Mouse (Mus musculus): ENCODE measurements around the gene Kmo. TPM values are rescaled to one million over a fixed set of nuclear protein-coding genes. Genes with fewer than 3 reads are reported as not detected.
A peak's percentile ranks its signal among the peaks of the same experiment; 100 is the strongest.

Gene Kmo
- polyA plus RNA-seq, 1 experiment from 2014 or later, result not detected

- no peak for DNase-seq (ENCODE audit: low spot score)
- Histone ChIP-seq H3K9me3 (no peaks in the 10 kb centered on the region), H3K36me3 (replicated peaks) (peaks cover 8% of the 10 kb centered on the region), H3K4me1 (no peaks in the 10 kb centered on the region), H3K4me3 (no peak overlapping the region), H3K27ac (replicated peaks) (no peak overlapping the region), H3K27me3 (replicated peaks; ENCODE audit: low read depth, poor library complexity, severe bottlenecking) (no peaks in the 10 kb centered on the region)
- WGBS, result 90% methylated on average over 6 of the region's 6 CpGs
These were observed 57.3 kb downstream of the Kmo start for GRCm38 (mm10) chr1:175677459-175677858.

- Histone ChIP-seq H3K27me3 (replicated peaks; ENCODE audit: low read depth, poor library complexity, severe bottlenecking) (no peaks in the 10 kb centered on the region), H3K9me3 (no peaks in the 10 kb centered on the region), H3K4me1 (no peaks in the 10 kb centered on the region), H3K36me3 (replicated peaks) (peaks cover 20% of the 10 kb centered on the region), H3K27ac (replicated peaks) (no peak overlapping the region), H3K4me3 (no peak overlapping the region)
- no peak for DNase-seq (ENCODE audit: low spot score)
- WGBS, result 80% methylated on average over 6 of the region's 6 CpGs
These were observed 60.8 kb downstream of the Kmo start for GRCm38 (mm10) chr1:175680995-175681394.

DNA sequence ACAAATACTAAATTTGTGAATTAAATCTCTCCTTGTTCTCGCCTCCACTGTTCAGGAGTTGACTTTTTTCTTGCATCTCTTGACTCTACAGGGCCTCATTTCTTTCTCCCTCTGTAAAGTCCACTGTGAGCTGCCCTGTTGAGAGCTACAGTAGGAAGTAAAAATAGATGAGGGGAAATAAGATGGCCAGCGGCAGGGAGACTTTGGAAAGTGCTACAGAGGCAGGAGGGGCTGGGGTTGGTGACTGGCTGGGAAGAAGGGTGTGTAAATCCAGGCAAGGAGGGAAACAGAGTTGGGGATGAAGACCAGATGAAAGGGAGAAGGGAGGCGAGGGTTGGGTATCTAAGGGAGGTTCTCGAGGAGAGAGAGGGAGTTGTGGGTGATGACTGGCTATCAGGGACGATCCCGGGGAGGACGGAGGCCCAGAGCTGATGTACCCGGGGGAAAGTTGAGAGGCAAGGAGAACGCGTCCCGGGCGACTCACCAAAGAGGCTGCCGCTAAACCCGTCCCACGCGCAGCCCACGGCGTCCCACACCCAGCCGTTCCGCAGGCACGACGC, 71.6 kb downstream of the Kmo start:
- H3K9me3 ChIP-seq, result no peaks in the 10 kb centered on the region
- H3K4me3 ChIP-seq, result peak overlapping the region; percentile 84
- no peaks in the 10 kb centered on the region for H3K27me3 ChIP-seq (replicated peaks; ENCODE audit: low read depth, poor library complexity, severe bottlenecking)
- H3K4me1 ChIP-seq, result peaks cover 26% of the 10 kb centered on the region
- no peak for DNase-seq (ENCODE audit: low spot score)
- peaks cover 18% of the 10 kb centered on the region for H3K36me3 ChIP-seq (replicated peaks)
- H3K27ac ChIP-seq (replicated peaks), result peak overlapping the region; percentile 97
- 2% methylated on average over 22 of the region's 22 CpGs for WGBS

- Histone ChIP-seq H3K27me3 (replicated peaks; ENCODE audit: low read depth, poor library complexity, severe bottlenecking) (no peaks in the 10 kb centered on the region), H3K27ac (replicated peaks) (peak within 1 kb of the TSS; percentile 97), H3K4me3 (peak within 1 kb of the TSS; percentile 84), H3K9me3 (no peaks in the 10 kb centered on the region), H3K36me3 (replicated peaks) (peaks cover 11% of the 10 kb centered on the region), H3K4me1 (peaks cover 26% of the 10 kb centered on the region)
- WGBS, result under 1% methylated on average over 73 of the region's 73 CpGs
- peak; percentile 98 for DNase-seq (ENCODE audit: low spot score)
These were observed 72.2 kb downstream of the Kmo start, which contains the start of the genes Opn3 and Chml for GRCm38 (mm10) chr1:175692246-175692996. TSS of gene Opn3 (minus strand) at chr1:175692776. TSS of gene Chml (minus strand) at chr1:175692901.

DNA sequence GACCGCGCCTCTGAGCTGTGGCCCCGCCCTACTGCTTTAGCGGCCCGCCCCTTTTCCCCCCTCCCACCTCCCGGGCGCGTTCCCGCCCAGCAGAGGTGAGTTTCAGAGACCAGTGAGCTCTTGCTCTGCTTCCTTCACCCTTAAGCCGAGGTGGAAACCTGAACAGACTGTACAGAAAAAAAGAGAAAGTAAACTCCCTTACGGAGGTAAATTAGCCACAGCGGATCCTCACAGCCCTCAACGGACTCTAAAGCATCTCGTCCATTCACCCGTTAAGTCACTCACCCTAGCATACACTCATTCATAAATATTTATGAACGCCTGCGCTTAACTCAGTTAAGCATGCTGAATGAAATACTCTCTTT, 72.8 kb downstream of the Kmo start:
- H3K9me3 ChIP-seq, result no peaks in the 10 kb centered on the region
- 2% methylated on average over 17 of the region's 17 CpGs for WGBS
- DNase-seq (ENCODE audit: low spot score), result no peak
- peaks cover 6% of the 10 kb centered on the region for H3K36me3 ChIP-seq (replicated peaks)
- H3K4me3 ChIP-seq, result peak overlapping the region; percentile 84
- peaks cover 26% of the 10 kb centered on the region for H3K4me1 ChIP-seq
- H3K27me3 ChIP-seq (replicated peaks; ENCODE audit: low read depth, poor library complexity, severe bottlenecking), result no peaks in the 10 kb centered on the region
- peak overlapping the region; percentile 97 for H3K27ac ChIP-seq (replicated peaks)

GRCm38 (mm10) chr1:175693429-175693960, 73.3 kb downstream of the Kmo start:
- peak overlapping the region; percentile 84 for H3K4me3 ChIP-seq
- no peak overlapping the region for H3K27ac ChIP-seq (replicated peaks)
- H3K4me1 ChIP-seq, result peaks cover 26% of the 10 kb centered on the region
- DNase-seq (ENCODE audit: low spot score), result no peak
- no peaks in the 10 kb centered on the region for H3K27me3 ChIP-seq (replicated peaks; ENCODE audit: low read depth, poor library complexity, severe bottlenecking)
- H3K9me3 ChIP-seq, result no peaks in the 10 kb centered on the region
- peaks cover under 1% of the 10 kb centered on the region; the same call in 1 of the 2 replicates for H3K36me3 ChIP-seq (replicated peaks)
- 48% methylated on average over 12 of the region's 12 CpGs for WGBS

DNA sequence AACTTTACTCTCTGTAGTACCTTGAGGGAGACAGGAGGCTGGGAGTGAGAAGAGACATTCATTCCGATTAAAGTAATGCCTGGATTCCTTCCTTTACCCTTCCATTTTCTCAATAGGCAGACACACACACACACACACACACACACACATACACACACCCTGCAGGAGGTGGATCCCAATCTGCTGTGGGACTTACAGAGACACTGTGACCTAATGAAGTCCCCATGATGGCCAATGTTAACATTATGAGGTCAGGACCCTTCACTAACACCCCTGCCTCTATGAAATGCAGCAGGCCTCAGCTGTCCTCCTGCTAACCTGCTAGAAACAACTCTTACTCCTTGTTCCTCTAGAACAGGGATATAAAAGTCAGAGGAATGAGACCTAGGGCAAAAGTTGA, 78.1 kb downstream of the Kmo start, which contains the start of gene Wdr64:
TSS of gene Wdr64 (plus strand) at position 301 of the 400 bp plus-strand sequence.
- Histone ChIP-seq H3K27me3 (replicated peaks; ENCODE audit: low read depth, poor library complexity, severe bottlenecking) (no peaks in the 10 kb centered on the region), H3K4me1 (peaks cover 7% of the 10 kb centered on the region), H3K27ac (replicated peaks) (no peak within 1 kb of the TSS), H3K9me3 (no peaks in the 10 kb centered on the region), H3K4me3 (no peak within 1 kb of the TSS), H3K36me3 (replicated peaks) (no peaks in the 10 kb centered on the region)
- no peak for DNase-seq (ENCODE audit: low spot score)
- WGBS, result 90% methylated on average over 1 of the region's 1 CpGs

- Histone ChIP-seq H3K36me3 (replicated peaks) (no peaks in the 10 kb centered on the region), H3K9me3 (no peaks in the 10 kb centered on the region), H3K27ac (replicated peaks) (no peak overlapping the region), H3K27me3 (replicated peaks; ENCODE audit: low read depth, poor library complexity, severe bottlenecking) (no peaks in the 10 kb centered on the region), H3K4me3 (no peak overlapping the region), H3K4me1 (peaks cover 5% of the 10 kb centered on the region; the same call in 1 of the 2 replicates)
- WGBS, result 67% methylated on average over 3 of the region's 3 CpGs
- no peak for DNase-seq (ENCODE audit: low spot score)
These were observed 79.2 kb downstream of the Kmo start for GRCm38 (mm10) chr1:175699375-175699774.

GRCm38 (mm10) chr1:175699796-175700195, 79.6 kb downstream of the Kmo start:
- DNase-seq (ENCODE audit: low spot score), result peak; percentile 18
- Histone ChIP-seq H3K4me1 (peaks cover 5% of the 10 kb centered on the region; the same call in 1 of the 2 replicates), H3K36me3 (replicated peaks) (no peaks in the 10 kb centered on the region), H3K27me3 (replicated peaks; ENCODE audit: low read depth, poor library complexity, severe bottlenecking) (no peaks in the 10 kb centered on the region), H3K9me3 (no peaks in the 10 kb centered on the region), H3K27ac (replicated peaks) (no peak overlapping the region), H3K4me3 (no peak overlapping the region)
- 34% methylated on average over 4 of the region's 4 CpGs for WGBS

GRCm38 (mm10) chr1:175701145-175701544, 81.0 kb downstream of the Kmo start:
- H3K9me3 ChIP-seq, result no peaks in the 10 kb centered on the region
- H3K4me3 ChIP-seq, result no peak overlapping the region
- no peaks in the 10 kb centered on the region for H3K27me3 ChIP-seq (replicated peaks; ENCODE audit: low read depth, poor library complexity, severe bottlenecking)
- DNase-seq (ENCODE audit: low spot score), result no peak
- 79% methylated on average over 4 of the region's 4 CpGs for WGBS
- no peaks in the 10 kb centered on the region for H3K36me3 ChIP-seq (replicated peaks)
- peaks cover 5% of the 10 kb centered on the region; the same call in 1 of the 2 replicates for H3K4me1 ChIP-seq
- H3K27ac ChIP-seq (replicated peaks), result no peak overlapping the region

GRCm38 (mm10) chr1:175707599-175707998, 87.4 kb downstream of the Kmo start:
- no peaks in the 10 kb centered on the region for H3K4me1 ChIP-seq
- H3K27ac ChIP-seq (replicated peaks), result no peak overlapping the region
- H3K9me3 ChIP-seq, result no peaks in the 10 kb centered on the region
- no peak for DNase-seq (ENCODE audit: low spot score)
- H3K27me3 ChIP-seq (replicated peaks; ENCODE audit: low read depth, poor library complexity, severe bottlenecking), result no peaks in the 10 kb centered on the region
- no peaks in the 10 kb centered on the region for H3K36me3 ChIP-seq (replicated peaks)
- H3K4me3 ChIP-seq, result no peak overlapping the region
- 80% methylated on average over 5 of the region's 5 CpGs for WGBS

GRCm38 (mm10) chr1:175708013-175708412, 87.8 kb downstream of the Kmo start:
- Histone ChIP-seq H3K4me3 (no peak overlapping the region), H3K27ac (replicated peaks) (no peak overlapping the region), H3K4me1 (no peaks in the 10 kb centered on the region), H3K9me3 (no peaks in the 10 kb centered on the region), H3K27me3 (replicated peaks; ENCODE audit: low read depth, poor library complexity, severe bottlenecking) (no peaks in the 10 kb centered on the region), H3K36me3 (replicated peaks) (no peaks in the 10 kb centered on the region)
- DNase-seq (ENCODE audit: low spot score), result no peak
